Mouse (Mus musculus) effector memory CD4-positive, alpha-beta T cell, adult 7 months (primary cell): ENCODE results near the gene Rnf141. TPM values are rescaled to one million over a fixed set of nuclear protein-coding genes. Genes with fewer than 3 reads are reported as not detected.

Experiments used
- polyA plus RNA-seq: library from polyadenylated mRNA; unstranded; fragments of 100-300 nt; shearing (Covaris generic); gene quantifications from one replicate; pipeline ENCODE4 v1.2.1, GENCODE M21; 2017

Gene Rnf141
- 13.0 TPM for polyA plus RNA-seq

DNA sequence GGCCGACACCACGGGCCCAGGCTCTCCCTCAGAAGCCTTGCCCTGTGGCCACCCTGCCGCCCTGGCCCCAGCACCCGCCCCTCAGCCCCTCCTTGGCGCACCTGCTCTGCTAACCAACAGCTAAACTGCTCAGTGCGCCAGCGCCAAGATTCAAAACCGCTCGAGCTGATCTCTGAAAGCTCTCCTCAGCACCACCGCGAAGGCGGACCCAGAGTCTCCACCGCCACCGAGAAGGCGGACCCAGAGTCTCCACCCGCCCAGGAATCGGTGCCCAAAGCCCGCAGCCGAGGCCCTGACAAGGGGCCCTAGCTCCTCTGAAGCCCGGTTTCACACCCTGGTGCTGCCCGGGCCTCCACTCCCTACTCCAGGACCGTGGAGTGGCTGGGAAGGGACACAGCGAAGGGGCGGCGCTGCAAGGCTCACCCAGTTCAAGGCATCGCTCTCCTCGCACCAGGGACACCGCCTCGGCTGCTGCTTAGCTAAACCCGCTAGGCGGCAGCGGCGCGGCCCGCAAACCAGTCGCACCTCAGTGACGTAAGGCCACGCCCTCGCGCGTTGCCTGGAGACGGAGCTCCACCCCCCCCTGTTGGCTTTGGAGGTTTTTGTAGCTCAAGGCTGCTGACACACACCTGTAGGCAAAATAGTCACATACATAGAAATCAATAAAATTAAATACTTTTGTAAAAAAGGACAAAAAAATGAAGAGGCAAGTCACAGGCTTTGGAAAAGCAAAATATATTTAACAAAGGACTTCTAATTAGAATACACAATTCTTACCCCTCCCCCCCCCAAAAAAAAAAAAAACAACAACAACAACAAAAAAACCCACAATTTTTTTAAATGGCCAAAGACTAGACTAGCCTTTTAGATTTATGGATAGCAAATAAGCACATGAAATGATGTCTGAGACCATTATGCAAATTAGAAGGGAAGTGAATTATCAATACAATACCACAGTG lies at the start of gene Rnf141:
Gene Rnf141, minus strand, starts transcription at position 542 of the 959 bp plus-strand sequence.

DNA sequence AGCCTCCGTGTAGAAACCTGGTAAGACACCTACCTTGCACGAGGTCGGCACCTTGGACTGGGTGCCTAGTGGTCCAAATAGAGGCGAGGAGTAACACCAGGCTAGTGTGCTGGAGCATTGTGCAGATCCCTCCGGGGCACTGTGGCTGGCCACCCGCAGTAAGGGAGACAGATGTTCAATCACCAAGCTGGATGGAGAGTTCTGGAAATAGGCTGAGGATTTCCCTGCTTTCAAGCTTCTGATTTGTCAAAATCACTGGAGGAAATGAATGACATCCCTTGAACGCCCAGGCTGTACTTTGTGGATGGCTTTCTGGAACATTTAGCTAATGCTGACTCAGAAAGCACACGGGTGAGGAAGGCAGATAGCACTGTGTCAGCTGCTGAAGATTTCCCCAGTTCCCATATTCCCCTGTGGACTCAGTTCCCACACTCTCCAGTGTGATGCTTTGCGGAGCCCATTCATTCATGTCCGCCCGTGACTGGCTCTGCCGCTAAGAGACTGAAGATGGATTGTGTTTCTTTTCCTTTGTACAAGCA lies 18.6 kb upstream of the Rnf141 start, which contains the start of gene Lyve1:
Gene Lyve1, minus strand, starts transcription at position 489 of the 539 bp plus-strand sequence.

DNA sequence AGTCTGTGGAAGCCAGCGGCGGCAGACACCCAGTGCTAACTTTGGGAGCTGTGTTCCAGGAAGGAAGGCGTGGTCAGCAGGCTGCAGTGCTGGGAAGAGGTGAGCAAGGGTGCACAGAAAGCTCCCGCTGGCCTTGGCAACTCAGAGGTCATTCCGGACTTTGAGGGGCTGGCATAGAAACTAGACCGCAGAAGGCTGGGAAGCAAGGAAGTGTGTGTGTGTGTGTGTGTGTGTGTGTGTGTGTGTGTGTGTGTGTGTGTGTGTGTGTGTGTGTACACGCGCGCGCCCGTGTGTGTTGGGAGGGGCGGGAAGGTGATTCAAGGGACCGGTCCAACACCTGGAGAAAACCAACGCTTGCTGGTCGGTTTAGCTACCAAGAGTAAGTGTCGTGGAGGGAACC lies 76.3 kb downstream of the Rnf141 start, which contains the start of gene Ampd3:
Gene Ampd3, plus strand, starts transcription at position 206 of the 400 bp plus-strand sequence.

Other genes with a start within 250 kb of the Rnf141 start
- 4.7 TPM for gene Sbf2, start 229.5 kb downstream of the Rnf141 start, polyA plus RNA-seq
- gene Adm, start 216.8 kb downstream of the Rnf141 start, polyA plus RNA-seq = not detected
- 1.5 TPM for gene Ampd3, start 76.3 kb downstream of the Rnf141 start, polyA plus RNA-seq
- not detected for gene Lyve1, start 18.8 kb upstream of the Rnf141 start, polyA plus RNA-seq
- gene Mrvi1, start 138.0 kb upstream of the Rnf141 start, polyA plus RNA-seq = 3.1 TPM
- 39.3 TPM for gene Ctr9, start 184.5 kb upstream of the Rnf141 start, polyA plus RNA-seq
- 914 TPM for gene Eif4g2, start 238.6 kb upstream of the Rnf141 start, polyA plus RNA-seq